Mouse (Mus musculus): Measurements from ENCODE around the gene Gm49369.
A peak's percentile ranks its signal among the peaks of the same experiment; 100 is the strongest.

Gene Gm49369

GRCm38 (mm10) chr7:142393191-142393590, 10.7 kb upstream of the Gm49369 start:
- no peak for DNase-seq

GRCm38 (mm10) chr7:142391609-142392008, 9.1 kb upstream of the Gm49369 start:
- no peak for DNase-seq

GRCm38 (mm10) chr7:142391108-142391507, 8.6 kb upstream of the Gm49369 start:
- no peak for DNase-seq

GRCm38 (mm10) chr7:142389961-142390650, 7.6 kb upstream of the Gm49369 start:
- no peak for DNase-seq

GRCm38 (mm10) chr7:142388740-142389139, 6.3 kb upstream of the Gm49369 start:
- no peak for DNase-seq

- no peak for DNase-seq
Measured at GRCm38 (mm10) chr7:142388198-142388597, 5.7 kb upstream of the Gm49369 start.

- DNase-seq = peak; percentile 98 to 99
Measured at GRCm38 (mm10) chr7:142387419-142388148, 5.1 kb upstream of the Gm49369 start, which contains the start of gene Ctsd. Ctsd (minus strand) TSS chr7:142388038.

- DNase-seq = peak; percentile 26 to 42
Measured at GRCm38 (mm10) chr7:142386621-142387201, 4.2 kb upstream of the Gm49369 start.

GRCm38 (mm10) chr7:142385742-142386403, 3.4 kb upstream of the Gm49369 start:
- no peak for DNase-seq

GRCm38 (mm10) chr7:142384306-142384705, 1.8 kb upstream of the Gm49369 start:
- no peak for DNase-seq

- DNase-seq = no peak
Measured at GRCm38 (mm10) chr7:142381175-142381574, 1.3 kb downstream of the Gm49369 start.

- DNase-seq = no peak
Measured at GRCm38 (mm10) chr7:142379186-142379585, 3.3 kb downstream of the Gm49369 start.

- no peak for DNase-seq
Measured at GRCm38 (mm10) chr7:142377233-142377925, 5.1 kb downstream of the Gm49369 start.

- no peak for DNase-seq
Measured at GRCm38 (mm10) chr7:142376096-142376495, 6.4 kb downstream of the Gm49369 start.

GRCm38 (mm10) chr7:142375261-142375724, 7.2 kb downstream of the Gm49369 start:
- peak; percentile 78 to 82 for DNase-seq

- DNase-seq = peak in 1 of 2 experiments; percentile 47
Measured at GRCm38 (mm10) chr7:142374413-142375015, 8.0 kb downstream of the Gm49369 start.

GRCm38 (mm10) chr7:142373641-142374412, 8.6 kb downstream of the Gm49369 start, which contains the start of gene Ifitm10:
Ifitm10 (minus strand) TSS chr7:142373753.
- DNase-seq = no peak

GRCm38 (mm10) chr7:142373039-142373438, 9.4 kb downstream of the Gm49369 start:
- DNase-seq = no peak

GRCm38 (mm10) chr7:142371768-142372661, 10.5 kb downstream of the Gm49369 start:
- DNase-seq = peak; percentile 63 to 82

- DNase-seq = peak; percentile 75
Measured at GRCm38 (mm10) chr7:142371398-142371767, 11.1 kb downstream of the Gm49369 start.
